In the genomic region with DNA sequence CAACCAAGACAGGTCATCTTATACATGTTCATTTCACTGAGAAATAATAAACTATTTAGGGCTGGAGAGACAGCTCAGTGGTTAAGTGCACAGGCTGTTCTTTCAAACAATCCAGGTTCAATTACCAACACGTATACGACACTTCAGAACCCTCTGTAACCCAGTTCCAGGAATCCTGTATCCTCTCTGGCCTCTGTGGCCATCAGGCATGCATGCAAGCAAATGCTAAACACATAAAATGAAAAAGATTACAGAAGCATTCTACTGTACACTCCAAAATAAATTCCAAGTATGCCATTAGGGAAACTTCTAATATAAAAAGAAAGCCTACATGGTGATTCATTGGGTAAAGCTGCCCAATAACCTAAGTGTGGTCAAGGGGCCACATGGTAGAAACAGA, we compare ENCODE assay signal across 35 mouse cellular contexts.
"Had no signal": no experiment of that assay in that cellular context is flagged by ENCODE, and none has a peak within 500 bp of the region (broad histone marks: within the 10 kb centered on the region; RNA-seq: fewer than 3 reads in every experiment).

No protein-coding gene starts in this region.

- DNase-seq: heart, postnatal 10 days; heart, postnatal 14 days; heart, postnatal 36 days; heart, postnatal 4 days; kidney, adult 11 months; kidney, adult 18-20 months; kidney, adult 2 months; kidney, adult 8-10 months; kidney, adult 9 months; kidney, postnatal 10 days; kidney, postnatal 14 days; kidney, postnatal 25 days; kidney, postnatal 36 days; kidney, postnatal 4 days; layer of hippocampus, adult 9-11 months; layer of hippocampus, postnatal 36 days had no signal

- ATAC-seq: hindbrain, embryonic 16.5 days; hindbrain, postnatal 0 days; inflammation-experienced regulatory T-cells, adult 6 months; intestine, embryonic 15.5 days; intestine, embryonic 16.5 days; intestine, postnatal 0 days had no signal

- H3K27me3 ChIP-seq: heart, embryonic 12.5 days; heart, embryonic 13.5 days; heart, embryonic 15.5 days; hindbrain, embryonic 12.5 days; hindbrain, embryonic 13.5 days; hindbrain, embryonic 15.5 days; intestine, embryonic 15.5 days; kidney, embryonic 15.5 days had no signal

- H3K4me1 ChIP-seq: heart, embryonic 10.5 days; hindbrain, embryonic 10.5 days; hindbrain, embryonic 12.5 days; hindbrain, embryonic 13.5 days; hindbrain, embryonic 15.5 days; intestine, embryonic 15.5 days; kidney, embryonic 15.5 days had no signal

- H3K27ac ChIP-seq: heart, embryonic 10.5 days; heart, embryonic 13.5 days; heart, embryonic 15.5 days; hindbrain, embryonic 10.5 days; hindbrain, embryonic 12.5 days; hindbrain, embryonic 13.5 days; hindbrain, embryonic 14.5 days; hindbrain, embryonic 15.5 days; hindbrain, postnatal 0 days; intestine, embryonic 15.5 days; kidney, embryonic 15.5 days; kidney, postnatal 0 days; layer of hippocampus, adult 2 months; left cerebral cortex, adult 2 months had no signal

- H3K4me3 ChIP-seq: heart, embryonic 10.5 days; heart, embryonic 12.5 days; heart, embryonic 13.5 days; heart, embryonic 15.5 days; hindbrain, embryonic 10.5 days; hindbrain, embryonic 12.5 days; hindbrain, embryonic 13.5 days; hindbrain, embryonic 15.5 days; intestine, embryonic 15.5 days; kidney, embryonic 15.5 days; layer of hippocampus, adult 2 months; left cerebral cortex, adult 2 months had no signal

- H3K9me3 ChIP-seq: heart, embryonic 10.5 days; heart, embryonic 12.5 days; heart, embryonic 13.5 days; heart, embryonic 15.5 days; hindbrain, embryonic 10.5 days; hindbrain, embryonic 12.5 days; hindbrain, embryonic 13.5 days; hindbrain, embryonic 15.5 days; intestine, embryonic 15.5 days; kidney, embryonic 15.5 days had no signal
